Mouse (Mus musculus) T-helper 1 cell (primary cell): ENCODE data around the gene Cntn5.

Experiments
- in situ Hi-C: fragments of 300-600 bp; cut with MboI, MseI; formaldehyde crosslinking; loops from one replicate; pipeline ENCODE4 v1.15.1; 2025; ENCODE audit warnings: high pct_unique_total_duplicates

The Cntn5 gene

GRCm38 (mm10) chr9:10230973-10231372 is 673.6 kb downstream of the Cntn5 start:
- in situ Hi-C loops = no loop called here

- in situ Hi-C loops = loop anchor here (10.0 kb wide), 1 partner anchor 1905 kb away; no protein-coding TSS in a partner anchor
Observed at GRCm38 (mm10) chr9:10229716-10230115, 674.9 kb downstream of the Cntn5 start.

- in situ Hi-C loops = loop anchor here (10.0 kb wide), 1 partner anchor 1901 kb away; no protein-coding TSS in a partner anchor
Observed at GRCm38 (mm10) chr9:10226013-10226412, 678.6 kb downstream of the Cntn5 start.

GRCm38 (mm10) chr9:10186063-10186462 is 718.5 kb downstream of the Cntn5 start:
- in situ Hi-C loops = no loop called here

- in situ Hi-C loops = no loop called here
Observed at GRCm38 (mm10) chr9:10170526-10170925, 734.0 kb downstream of the Cntn5 start.

- in situ Hi-C loops = no loop called here
Observed at GRCm38 (mm10) chr9:10121350-10122057, 783.1 kb downstream of the Cntn5 start.

GRCm38 (mm10) chr9:10116581-10116980 is 788.0 kb downstream of the Cntn5 start:
- in situ Hi-C loops = no loop called here

- in situ Hi-C loops = no loop called here
Observed at GRCm38 (mm10) chr9:10109156-10109555, 795.4 kb downstream of the Cntn5 start.

- in situ Hi-C loops = no loop called here
Observed at GRCm38 (mm10) chr9:10107861-10108260, 796.7 kb downstream of the Cntn5 start.

- in situ Hi-C loops = no loop called here
Observed at GRCm38 (mm10) chr9:10101812-10102440, 802.6 kb downstream of the Cntn5 start.

GRCm38 (mm10) chr9:10076282-10076681 is 828.3 kb downstream of the Cntn5 start:
- in situ Hi-C loops = no loop called here

- in situ Hi-C loops = loop anchor here (25.0 kb wide), 1 partner anchor 1236 kb away; no protein-coding TSS in a partner anchor
Observed at GRCm38 (mm10) chr9:10073401-10073800, 831.2 kb downstream of the Cntn5 start.

GRCm38 (mm10) chr9:10072860-10073259 is 831.7 kb downstream of the Cntn5 start:
- in situ Hi-C loops = loop anchor here (25.0 kb wide), 1 partner anchor 1236 kb away; no protein-coding TSS in a partner anchor

- in situ Hi-C loops = loop anchor here (25.0 kb wide), 1 partner anchor 1234 kb away; no protein-coding TSS in a partner anchor
Observed at GRCm38 (mm10) chr9:10071271-10071670, 833.3 kb downstream of the Cntn5 start.

GRCm38 (mm10) chr9:10044969-10045789 is 859.4 kb downstream of the Cntn5 start:
- in situ Hi-C loops = no loop called here

GRCm38 (mm10) chr9:10043001-10043400 is 861.6 kb downstream of the Cntn5 start:
- in situ Hi-C loops = no loop called here

- in situ Hi-C loops = no loop called here
Observed at GRCm38 (mm10) chr9:10015129-10015528, 889.4 kb downstream of the Cntn5 start.

- in situ Hi-C loops = no loop called here
Observed at GRCm38 (mm10) chr9:9984028-9984427, 920.5 kb downstream of the Cntn5 start.

- in situ Hi-C loops = no loop called here
Observed at GRCm38 (mm10) chr9:9983220-9983619, 921.4 kb downstream of the Cntn5 start.

- in situ Hi-C loops = no loop called here
Observed at GRCm38 (mm10) chr9:9965370-9965769, 939.2 kb downstream of the Cntn5 start.

GRCm38 (mm10) chr9:9960610-9961172 is 943.9 kb downstream of the Cntn5 start:
- in situ Hi-C loops = no loop called here

GRCm38 (mm10) chr9:9949346-9949745 is 955.2 kb downstream of the Cntn5 start:
- in situ Hi-C loops = no loop called here
